Mouse (Mus musculus): Measurements from ENCODE around the gene Fam219a. TPM values are rescaled to one million over a fixed set of nuclear protein-coding genes. Genes with fewer than 3 reads are reported as not detected.

The Fam219a gene
- polyA plus RNA-seq (2016; fragmentation: Nextera tagmentation; extraction: Ambion mirVana) = 11.4 and 11.9 TPM in 2 replicates

- ATAC-seq (ENCODE audit: low FRiP score, low read depth) = peak; percentile 97
- 1% methylated on average over 40 of the region's 41 CpGs for WGBS
Observed at GRCm38 (mm10) chr4:41569411-41569885, at the start of gene Fam219a, which contains the start of gene Dnaic1. TSS of gene Fam219a (minus strand) at chr4:41569538. TSS of gene Dnaic1 (plus strand) at chr4:41569775.

GRCm38 (mm10) chr4:41615661-41616599, 46.6 kb upstream of the Fam219a start:
- WGBS = 65% methylated on average over 9 of the region's 9 CpGs
- Histone ChIP-seq H3K27me3 (peaks cover 41% of the 10 kb centered on the region), H3K4me1 (peaks cover 55% of the 10 kb centered on the region), H3K4me3 (no peak overlapping the region), H3K4me2 (replicated peaks) (no peak overlapping the region), H3K9me3 (no peaks in the 10 kb centered on the region), H3K27ac (replicated peaks) (no peak overlapping the region), H3K9ac (replicated peaks) (no peak overlapping the region), H3K36me3 (no peaks in the 10 kb centered on the region)
- peak; percentile 39; the same call in 1 of the 2 replicates for ATAC-seq (ENCODE audit: low FRiP score, low read depth)

More at GRCm38 (mm10) chr4:41569411-41569885, at the start of gene Fam219a, which contains the start of gene Dnaic1:
- Histone ChIP-seq H3K27ac (replicated peaks) (peak within 1 kb of the TSS; percentile 95), H3K9me3 (no peaks in the 10 kb centered on the region), H3K36me3 (no peaks in the 10 kb centered on the region), H3K9ac (replicated peaks) (peak within 1 kb of the TSS; percentile 92), H3K4me1 (peaks cover 30% of the 10 kb centered on the region), H3K27me3 (no peaks in the 10 kb centered on the region; the same call in 1 of the 2 replicates), H3K4me2 (replicated peaks) (peak within 1 kb of the TSS; percentile 66), H3K4me3 (peak within 1 kb of the TSS; percentile 90)

- Histone ChIP-seq H3K4me3 (no peak overlapping the region), H3K4me2 (replicated peaks) (no peak overlapping the region), H3K36me3 (no peaks in the 10 kb centered on the region), H3K27me3 (peaks cover 36% of the 10 kb centered on the region), H3K27ac (replicated peaks) (peak overlapping the region; percentile 46; the same call in 1 of the 2 replicates), H3K9me3 (no peaks in the 10 kb centered on the region), H3K9ac (replicated peaks) (no peak overlapping the region), H3K4me1 (peaks cover 65% of the 10 kb centered on the region)
- WGBS = 7% methylated on average over 7 of the region's 7 CpGs
- ATAC-seq (ENCODE audit: low FRiP score, low read depth) = peak; percentile 35; the same call in 1 of the 2 replicates
Observed at GRCm38 (mm10) chr4:41614156-41614555, 44.8 kb upstream of the Fam219a start.

GRCm38 (mm10) chr4:41612166-41612565, 42.8 kb upstream of the Fam219a start:
- Histone ChIP-seq H3K9me3 (no peaks in the 10 kb centered on the region), H3K4me1 (peaks cover 54% of the 10 kb centered on the region), H3K4me2 (replicated peaks) (no peak overlapping the region), H3K27ac (replicated peaks) (peak overlapping the region; percentile 82), H3K27me3 (peaks cover 29% of the 10 kb centered on the region), H3K4me3 (no peak overlapping the region), H3K9ac (replicated peaks) (no peak overlapping the region), H3K36me3 (no peaks in the 10 kb centered on the region)
- peak; percentile 63 for ATAC-seq (ENCODE audit: low FRiP score, low read depth)
- 28% methylated on average over 8 of the region's 8 CpGs for WGBS

- Histone ChIP-seq H3K9ac (replicated peaks) (no peak overlapping the region), H3K4me2 (replicated peaks) (no peak overlapping the region), H3K36me3 (no peaks in the 10 kb centered on the region), H3K27ac (replicated peaks) (no peak overlapping the region), H3K9me3 (no peaks in the 10 kb centered on the region), H3K4me1 (peaks cover 48% of the 10 kb centered on the region), H3K4me3 (no peak overlapping the region), H3K27me3 (peaks cover 17% of the 10 kb centered on the region)
- 42% methylated on average over 6 of the region's 6 CpGs for WGBS
- ATAC-seq (ENCODE audit: low FRiP score, low read depth) = no peak
Observed at GRCm38 (mm10) chr4:41610594-41610980, 41.2 kb upstream of the Fam219a start.

- peaks cover 49% of the 10 kb centered on the region for H3K4me1 ChIP-seq
- H3K27me3 ChIP-seq = peaks cover 10% of the 10 kb centered on the region
- no peaks in the 10 kb centered on the region for H3K36me3 ChIP-seq
- H3K9ac ChIP-seq (replicated peaks) = no peak overlapping the region
- no peaks in the 10 kb centered on the region for H3K9me3 ChIP-seq
- ATAC-seq (ENCODE audit: low FRiP score, low read depth) = no peak
- 83% methylated on average over 10 of the region's 10 CpGs for WGBS
- H3K27ac ChIP-seq (replicated peaks) = 0 out of 2 replicates have a peak overlapping the region, but pooled peaks have one; percentile 3
- H3K4me2 ChIP-seq (replicated peaks) = no peak overlapping the region
- no peak overlapping the region for H3K4me3 ChIP-seq
Observed at GRCm38 (mm10) chr4:41609681-41610593, 40.6 kb upstream of the Fam219a start.

GRCm38 (mm10) chr4:41606784-41607183, 37.4 kb upstream of the Fam219a start:
- WGBS = 43% methylated on average over 4 of the region's 4 CpGs
- no peak for ATAC-seq (ENCODE audit: low FRiP score, low read depth)
- Histone ChIP-seq H3K4me2 (replicated peaks) (no peak overlapping the region), H3K27ac (replicated peaks) (no peak overlapping the region), H3K4me3 (no peak overlapping the region), H3K9me3 (no peaks in the 10 kb centered on the region), H3K4me1 (peaks cover 35% of the 10 kb centered on the region), H3K27me3 (peaks cover 17% of the 10 kb centered on the region; the same call in 1 of the 2 replicates), H3K36me3 (no peaks in the 10 kb centered on the region), H3K9ac (replicated peaks) (no peak overlapping the region)

- Histone ChIP-seq H3K9ac (replicated peaks) (no peak overlapping the region; the same call in 1 of the 2 replicates), H3K4me3 (no peak overlapping the region), H3K27ac (replicated peaks) (0 out of 2 replicates have a peak overlapping the region, but pooled peaks have one; percentile 0), H3K9me3 (no peaks in the 10 kb centered on the region), H3K36me3 (no peaks in the 10 kb centered on the region), H3K4me1 (peaks cover 17% of the 10 kb centered on the region), H3K4me2 (replicated peaks) (no peak overlapping the region), H3K27me3 (peaks cover 13% of the 10 kb centered on the region; the same call in 1 of the 2 replicates)
- 0 out of 2 replicates have a peak, but pooled peaks have one; percentile 27 for ATAC-seq (ENCODE audit: low FRiP score, low read depth)
- 31% methylated on average over 8 of the region's 8 CpGs for WGBS
Observed at GRCm38 (mm10) chr4:41604476-41605396, 35.4 kb upstream of the Fam219a start.

- no peak overlapping the region for H3K4me3 ChIP-seq
- no peaks in the 10 kb centered on the region for H3K36me3 ChIP-seq
- no peak overlapping the region for H3K4me2 ChIP-seq (replicated peaks)
- ATAC-seq (ENCODE audit: low FRiP score, low read depth) = no peak
- peaks cover 13% of the 10 kb centered on the region for H3K4me1 ChIP-seq
- no peak overlapping the region for H3K27ac ChIP-seq (replicated peaks)
- H3K27me3 ChIP-seq = peaks cover 11% of the 10 kb centered on the region; the same call in 1 of the 2 replicates
- WGBS = 30% methylated on average over 4 of the region's 4 CpGs
- no peak overlapping the region for H3K9ac ChIP-seq (replicated peaks)
- no peaks in the 10 kb centered on the region for H3K9me3 ChIP-seq
Observed at GRCm38 (mm10) chr4:41602818-41603217, 33.5 kb upstream of the Fam219a start.

GRCm38 (mm10) chr4:41583353-41583752, 14.0 kb upstream of the Fam219a start:
- no peak overlapping the region for H3K4me3 ChIP-seq
- 68% methylated on average over 7 of the region's 7 CpGs for WGBS
- no peaks in the 10 kb centered on the region for H3K27me3 ChIP-seq
- peak; percentile 58 for ATAC-seq (ENCODE audit: low FRiP score, low read depth)
- H3K9me3 ChIP-seq = no peaks in the 10 kb centered on the region
- H3K27ac ChIP-seq (replicated peaks) = no peak overlapping the region
- no peak overlapping the region for H3K4me2 ChIP-seq (replicated peaks)
- no peaks in the 10 kb centered on the region for H3K36me3 ChIP-seq
- no peak overlapping the region for H3K9ac ChIP-seq (replicated peaks)
- H3K4me1 ChIP-seq = peaks cover under 1% of the 10 kb centered on the region; the same call in 1 of the 2 replicates
